Mouse (Mus musculus): Measurements from ENCODE around the gene Dhx37. TPM values are rescaled to one million over a fixed set of nuclear protein-coding genes. Genes with fewer than 3 reads are reported as not detected.

Gene Dhx37
- total and polyA plus RNA-seq, 3 experiments: 11.1 to 15.7 (median 12.4) TPM

GRCm38 (mm10) chr5:125472796-125473475, 39.0 kb upstream of the Dhx37 start:
- no peak for TF ChIP-seq CTCF (IDR thresholded peaks at IDR 0.05)
- TF ChIP-seq EP300 (IDR thresholded peaks at IDR 0.05; ENCODE audit: insufficient read depth, low read depth, low read length): no peak
- no peak for TF ChIP-seq POLR2A (IDR thresholded peaks at IDR 0.05; ENCODE audit: insufficient read depth, low read depth, low read length)
- no peaks in the 10 kb centered on the region for H3K27me3 ChIP-seq (ENCODE audit: control insufficient read depth, insufficient read depth, low read length)
- no peaks in the 10 kb centered on the region for H3K79me2 ChIP-seq (replicated peaks; ENCODE audit: control insufficient read depth, insufficient read depth, low read length)
- H3K36me3 ChIP-seq (ENCODE audit: control insufficient read depth, insufficient read depth, low read length): no peaks in the 10 kb centered on the region
- no peak overlapping the region for H3K27ac ChIP-seq
- H3K4me3 ChIP-seq: no peak overlapping the region
- no peak for DNase-seq
- no peaks in the 10 kb centered on the region; the same call in 1 of the 2 replicates for H3K4me1 ChIP-seq (ENCODE audit: control insufficient read depth, insufficient read depth, low read length)
- intact Hi-C loops (cut with DNase I): loop anchor here (10.0 kb wide), 1 partner anchor 608 kb away; the partner anchor contains the start of genes Ccdc92 and Zfp664
- 77% methylated on average over 9 of the region's 9 CpGs for WGBS
- H3K9ac ChIP-seq (ENCODE audit: low read depth, low read length): no peak overlapping the region

GRCm38 (mm10) chr5:125470713-125471112, 36.8 kb upstream of the Dhx37 start:
- Histone ChIP-seq H3K4me3 (no peak overlapping the region), H3K36me3 (ENCODE audit: control insufficient read depth, insufficient read depth, low read length) (no peaks in the 10 kb centered on the region), H3K4me1 (ENCODE audit: control insufficient read depth, insufficient read depth, low read length) (no peaks in the 10 kb centered on the region; the same call in 1 of the 2 replicates), H3K79me2 (replicated peaks; ENCODE audit: control insufficient read depth, insufficient read depth, low read length) (no peaks in the 10 kb centered on the region), H3K27ac (no peak overlapping the region), H3K27me3 (ENCODE audit: control insufficient read depth, insufficient read depth, low read length) (no peaks in the 10 kb centered on the region), H3K9ac (ENCODE audit: low read depth, low read length) (no peak overlapping the region)
- no peak for TF ChIP-seq EP300 (IDR thresholded peaks at IDR 0.05; ENCODE audit: insufficient read depth, low read depth, low read length)
- no peak for TF ChIP-seq CTCF (IDR thresholded peaks at IDR 0.05)
- no peak for TF ChIP-seq POLR2A (IDR thresholded peaks at IDR 0.05; ENCODE audit: insufficient read depth, low read depth, low read length)
- intact Hi-C loops (cut with DNase I): loop anchor here (10.0 kb wide), 1 partner anchor 606 kb away; the partner anchor contains the start of genes Ccdc92 and Zfp664
- DNase-seq: no peak
- 87% methylated on average over 4 of the region's 4 CpGs for WGBS

GRCm38 (mm10) chr5:125467261-125467660, 33.3 kb upstream of the Dhx37 start:
- Histone ChIP-seq H3K4me3 (no peak overlapping the region), H3K27ac (no peak overlapping the region), H3K9ac (ENCODE audit: low read depth, low read length) (no peak overlapping the region), H3K4me1 (ENCODE audit: control insufficient read depth, insufficient read depth, low read length) (peaks cover 3% of the 10 kb centered on the region), H3K79me2 (replicated peaks; ENCODE audit: control insufficient read depth, insufficient read depth, low read length) (no peaks in the 10 kb centered on the region), H3K36me3 (ENCODE audit: control insufficient read depth, insufficient read depth, low read length) (no peaks in the 10 kb centered on the region), H3K27me3 (ENCODE audit: control insufficient read depth, insufficient read depth, low read length) (no peaks in the 10 kb centered on the region)
- DNase-seq: no peak
- 75% methylated on average over 14 of the region's 14 CpGs for WGBS
- intact Hi-C loops (cut with DNase I): no loop called here
- TF ChIP-seq EP300 (IDR thresholded peaks at IDR 0.05; ENCODE audit: insufficient read depth, low read depth, low read length): no peak
- no peak for TF ChIP-seq POLR2A (IDR thresholded peaks at IDR 0.05; ENCODE audit: insufficient read depth, low read depth, low read length)
- no peak for TF ChIP-seq CTCF (IDR thresholded peaks at IDR 0.05)

- DNase-seq: no peak
- Histone ChIP-seq H3K4me3 (no peak overlapping the region), H3K36me3 (ENCODE audit: control insufficient read depth, insufficient read depth, low read length) (no peaks in the 10 kb centered on the region), H3K27me3 (ENCODE audit: control insufficient read depth, insufficient read depth, low read length) (no peaks in the 10 kb centered on the region), H3K4me1 (ENCODE audit: control insufficient read depth, insufficient read depth, low read length) (peaks cover 3% of the 10 kb centered on the region), H3K27ac (no peak overlapping the region), H3K79me2 (replicated peaks; ENCODE audit: control insufficient read depth, insufficient read depth, low read length) (no peaks in the 10 kb centered on the region), H3K9ac (ENCODE audit: low read depth, low read length) (no peak overlapping the region)
- no peak for TF ChIP-seq CTCF (IDR thresholded peaks at IDR 0.05)
- no peak for TF ChIP-seq POLR2A (IDR thresholded peaks at IDR 0.05; ENCODE audit: insufficient read depth, low read depth, low read length)
- TF ChIP-seq EP300 (IDR thresholded peaks at IDR 0.05; ENCODE audit: insufficient read depth, low read depth, low read length): no peak
- WGBS: 85% methylated on average over 5 of the region's 5 CpGs
- intact Hi-C loops (cut with DNase I): loop anchor here (1.0 kb wide), 1 partner anchor 9 kb away; the partner anchor contains the start of gene Aacs
Observed at GRCm38 (mm10) chr5:125466483-125466882, 32.6 kb upstream of the Dhx37 start.

- H3K27me3 ChIP-seq (ENCODE audit: control insufficient read depth, insufficient read depth, low read length): no peaks in the 10 kb centered on the region
- H3K27ac ChIP-seq: no peak overlapping the region
- H3K36me3 ChIP-seq (ENCODE audit: control insufficient read depth, insufficient read depth, low read length): no peaks in the 10 kb centered on the region
- peak overlapping the region; percentile 42 for H3K4me3 ChIP-seq
- H3K4me1 ChIP-seq (ENCODE audit: control insufficient read depth, insufficient read depth, low read length): peaks cover 3% of the 10 kb centered on the region
- DNase-seq: peak; percentile 89 to 96
- no peaks in the 10 kb centered on the region for H3K79me2 ChIP-seq (replicated peaks; ENCODE audit: control insufficient read depth, insufficient read depth, low read length)
- intact Hi-C loops (cut with DNase I): loop anchor here (1.0 kb wide), 1 partner anchor 10 kb away; the partner anchor contains the start of gene Aacs
- TF ChIP-seq EP300 (IDR thresholded peaks at IDR 0.05; ENCODE audit: insufficient read depth, low read depth, low read length) (peak; percentile 83), CTCF (IDR thresholded peaks at IDR 0.05) (peak; percentile 18; the same call in 1 of the 2 replicates), POLR2A (IDR thresholded peaks at IDR 0.05; ENCODE audit: insufficient read depth, low read depth, low read length) (peak; percentile 44)
- 1% methylated on average over 25 of the region's 25 CpGs for WGBS
- no peak overlapping the region for H3K9ac ChIP-seq (ENCODE audit: low read depth, low read length)
Observed at GRCm38 (mm10) chr5:125465701-125466106, 31.8 kb upstream of the Dhx37 start.

GRCm38 (mm10) chr5:125465192-125465591, 31.3 kb upstream of the Dhx37 start:
- intact Hi-C loops (cut with DNase I): no loop called here
- no peak overlapping the region for H3K27ac ChIP-seq

More at GRCm38 (mm10) chr5:125465192-125465591, 31.3 kb upstream of the Dhx37 start:
- WGBS: 36% methylated on average over 7 of the region's 7 CpGs
- no peak overlapping the region for H3K9ac ChIP-seq (ENCODE audit: low read depth, low read length)
- H3K79me2 ChIP-seq (replicated peaks; ENCODE audit: control insufficient read depth, insufficient read depth, low read length): no peaks in the 10 kb centered on the region
- peaks cover 3% of the 10 kb centered on the region for H3K4me1 ChIP-seq (ENCODE audit: control insufficient read depth, insufficient read depth, low read length)
- H3K4me3 ChIP-seq: peak overlapping the region; percentile 42
- DNase-seq: no peak
- H3K27me3 ChIP-seq (ENCODE audit: control insufficient read depth, insufficient read depth, low read length): no peaks in the 10 kb centered on the region
- no peaks in the 10 kb centered on the region for H3K36me3 ChIP-seq (ENCODE audit: control insufficient read depth, insufficient read depth, low read length)
- TF ChIP-seq EP300 (IDR thresholded peaks at IDR 0.05; ENCODE audit: insufficient read depth, low read depth, low read length) (no peak), POLR2A (IDR thresholded peaks at IDR 0.05; ENCODE audit: insufficient read depth, low read depth, low read length) (no peak), CTCF (IDR thresholded peaks at IDR 0.05) (no peak)
